Mouse (Mus musculus) CD4-positive, CD25-positive, alpha-beta regulatory T cell, adult 4 months (primary cell): ENCODE measurements around the gene Ptgis. TPM values are rescaled to one million over a fixed set of nuclear protein-coding genes. Genes with fewer than 3 reads are reported as not detected.
"Not testable (repeated sequence)": the region's sequence is repeated elsewhere in the genome, so short reads cannot be mapped to it uniquely, and the experiment has no call there.

Experiments used
- ATAC-seq: one replicate; pipeline ENCODE4 v1.8.0; 2017
- polyA plus RNA-seq, 2 experiments: library from polyadenylated mRNA; unstranded; fragments of 100-300 nt; shearing (Covaris generic); gene quantifications; one replicate each; pipeline ENCODE4 v1.2.1; 2017

Ptgis gene
- polyA plus RNA-seq, 2 experiments from 2014 or later, result 0.16 TPM; not detected in 1

GRCm38 (mm10) chr2:167232132-167233008 lies 8.0 kb downstream of the Ptgis start:
- ATAC-seq, result no peak

- ATAC-seq, result no peak
These were observed 9.8 kb downstream of the Ptgis start for GRCm38 (mm10) chr2:167230554-167230953.

- no peak for ATAC-seq
These were observed 15.5 kb downstream of the Ptgis start for GRCm38 (mm10) chr2:167224937-167225336.

GRCm38 (mm10) chr2:167224194-167224593 lies 16.2 kb downstream of the Ptgis start:
- no peak for ATAC-seq

DNA sequence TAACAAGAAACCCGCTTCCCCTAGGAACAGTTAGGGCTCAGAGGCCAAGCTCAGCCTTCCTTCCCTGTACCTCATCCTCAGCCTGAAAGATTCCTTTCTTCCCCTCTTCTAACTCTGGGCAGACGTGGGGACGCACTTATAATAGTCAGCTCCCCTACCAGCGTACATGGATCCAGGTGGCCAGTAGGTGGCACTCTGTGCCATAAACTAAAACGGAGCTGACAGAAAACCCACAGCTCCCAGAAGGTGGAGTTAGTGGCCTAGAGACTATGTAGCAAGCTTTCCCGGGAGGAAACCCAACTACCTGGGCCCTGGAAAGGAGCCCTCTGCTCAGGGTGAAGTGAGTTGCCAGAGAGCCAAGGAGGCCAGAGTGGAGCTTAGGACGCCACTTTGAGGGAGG lies 18.3 kb downstream of the Ptgis start:
- no peak for ATAC-seq

GRCm38 (mm10) chr2:167221159-167221845 lies 19.1 kb downstream of the Ptgis start:
- ATAC-seq, result no peak

DNA sequence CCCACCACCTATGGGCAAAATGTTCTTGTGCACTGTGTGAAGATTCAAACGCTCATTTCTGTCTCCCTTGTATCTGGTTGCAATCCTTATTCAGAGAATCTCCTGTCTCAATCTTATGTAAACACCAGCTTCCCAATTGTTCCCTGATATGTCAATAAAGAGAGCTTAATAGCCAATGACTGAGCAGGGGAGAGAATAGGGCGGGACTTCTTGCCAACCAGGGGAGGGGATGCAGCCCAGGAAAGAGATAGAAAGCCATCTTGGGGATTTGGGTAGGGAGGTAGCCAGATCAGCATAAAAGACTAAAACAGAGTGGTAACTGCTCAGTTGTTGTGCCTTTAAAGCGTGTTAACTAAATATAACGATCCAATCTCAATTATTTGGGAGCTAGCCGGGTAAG lies 19.7 kb downstream of the Ptgis start:
- no peak for ATAC-seq

DNA sequence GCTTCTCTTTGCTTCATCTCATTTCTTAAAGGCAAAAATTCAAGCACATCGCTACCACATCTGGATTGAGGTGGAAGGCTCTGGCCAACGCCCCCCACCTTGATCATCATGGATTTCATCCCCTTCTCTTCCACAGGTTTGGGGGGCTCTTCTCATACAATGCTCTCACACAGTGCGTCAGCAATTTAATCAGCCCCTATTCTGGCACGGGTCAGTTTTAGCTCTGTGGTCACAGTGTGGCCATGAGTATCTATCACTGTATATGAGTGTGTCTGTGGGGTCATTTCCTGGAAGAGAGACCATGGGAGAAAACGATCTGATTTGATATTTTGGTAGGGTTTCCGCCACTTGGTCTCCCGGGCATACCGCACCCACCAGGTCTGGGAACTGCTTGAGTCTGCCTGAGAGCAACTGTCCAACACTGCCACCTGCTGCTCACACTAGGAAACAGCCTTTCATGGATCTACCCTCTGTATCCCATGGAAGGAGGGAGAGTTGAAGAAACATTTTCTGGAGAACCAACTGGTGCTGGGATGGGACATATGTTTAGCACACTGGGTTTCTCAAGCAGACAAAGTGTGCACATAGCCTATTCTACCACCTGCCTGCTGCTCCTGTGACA lies 21.1 kb downstream of the Ptgis start:
- ATAC-seq, result no peak

- ATAC-seq, result no peak
These were observed 26.7 kb downstream of the Ptgis start for GRCm38 (mm10) chr2:167213666-167214065.

DNA sequence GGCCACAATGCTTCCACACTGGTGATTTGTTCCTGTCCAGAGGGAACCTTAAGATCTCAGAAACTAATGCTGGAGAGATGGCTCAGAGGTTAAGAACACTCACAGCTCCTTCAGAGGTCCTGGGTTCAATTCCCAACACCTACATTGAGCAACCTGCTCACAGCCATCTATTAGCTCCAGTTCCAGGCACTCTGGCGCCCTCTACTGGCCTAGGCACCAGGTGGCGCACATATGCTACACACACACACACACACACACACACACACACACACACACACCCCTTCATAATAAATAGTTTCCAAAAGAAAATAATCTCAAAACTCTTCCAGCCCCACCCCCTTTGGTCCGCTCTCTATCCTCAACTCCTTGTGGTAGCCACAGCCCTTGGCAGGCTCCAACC lies 27.3 kb downstream of the Ptgis start:
- ATAC-seq, result no peak

DNA sequence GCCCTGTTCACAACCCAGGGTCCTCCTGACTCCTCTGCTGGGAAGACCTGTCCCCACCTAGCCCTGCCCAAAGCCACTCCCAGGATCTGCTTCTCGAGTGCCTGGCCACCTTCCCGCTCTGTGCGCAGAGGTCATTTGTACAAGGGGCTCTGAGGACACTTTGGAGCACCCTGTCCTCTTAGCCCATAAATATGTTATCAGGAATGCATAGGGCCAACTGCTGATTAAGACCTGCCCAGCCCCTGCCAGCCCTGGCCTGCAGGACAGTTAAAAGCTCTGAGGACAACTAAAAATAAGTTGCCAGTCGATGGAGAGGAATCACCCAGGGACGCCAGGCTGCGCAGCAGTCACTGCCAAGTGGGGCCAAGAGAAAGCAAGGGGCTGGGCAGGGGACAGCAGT lies 27.9 kb downstream of the Ptgis start:
- no peak for ATAC-seq

DNA sequence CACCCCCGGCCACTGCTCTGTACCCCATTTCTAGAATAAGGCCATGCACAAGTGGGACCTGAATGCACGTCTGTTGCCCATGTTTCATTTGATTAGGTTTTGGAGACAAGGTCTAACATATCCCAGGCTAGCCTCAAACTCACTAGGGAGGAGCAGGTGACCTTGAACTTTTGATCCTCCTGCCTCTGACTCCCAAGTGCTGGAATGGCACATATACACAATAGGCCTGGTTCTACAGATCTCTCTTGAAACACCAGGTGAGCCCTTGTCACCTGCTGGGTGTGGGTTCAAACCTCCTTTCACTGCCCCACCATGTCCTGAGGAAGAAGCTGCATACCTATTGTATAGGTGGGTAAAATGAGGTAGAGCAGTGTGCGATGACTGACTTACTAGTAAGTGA lies 28.3 kb downstream of the Ptgis start:
- ATAC-seq, result no peak

DNA sequence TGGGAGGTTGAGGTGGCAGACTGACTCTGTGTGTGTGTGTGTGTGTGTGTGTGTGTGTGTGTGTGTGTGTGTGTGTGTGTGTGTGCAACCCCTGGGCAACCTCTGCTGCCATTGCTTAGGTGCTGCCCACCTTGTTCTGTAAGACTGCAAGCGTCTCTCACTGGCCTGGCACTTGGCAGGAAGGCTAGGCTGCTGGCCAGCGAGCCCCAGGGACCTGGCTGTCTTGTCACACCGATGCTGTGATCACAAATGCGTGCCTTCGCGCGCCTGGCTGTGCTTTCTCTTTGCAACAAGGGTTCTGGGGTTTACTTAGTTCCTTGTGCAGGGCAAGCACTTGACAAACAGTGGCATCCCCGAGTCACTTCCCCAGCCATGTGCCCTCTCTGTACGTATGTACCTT lies 30.5 kb downstream of the Ptgis start:
- ATAC-seq, result no peak

GRCm38 (mm10) chr2:167208984-167209383 lies 31.4 kb downstream of the Ptgis start:
- no peak for ATAC-seq

DNA sequence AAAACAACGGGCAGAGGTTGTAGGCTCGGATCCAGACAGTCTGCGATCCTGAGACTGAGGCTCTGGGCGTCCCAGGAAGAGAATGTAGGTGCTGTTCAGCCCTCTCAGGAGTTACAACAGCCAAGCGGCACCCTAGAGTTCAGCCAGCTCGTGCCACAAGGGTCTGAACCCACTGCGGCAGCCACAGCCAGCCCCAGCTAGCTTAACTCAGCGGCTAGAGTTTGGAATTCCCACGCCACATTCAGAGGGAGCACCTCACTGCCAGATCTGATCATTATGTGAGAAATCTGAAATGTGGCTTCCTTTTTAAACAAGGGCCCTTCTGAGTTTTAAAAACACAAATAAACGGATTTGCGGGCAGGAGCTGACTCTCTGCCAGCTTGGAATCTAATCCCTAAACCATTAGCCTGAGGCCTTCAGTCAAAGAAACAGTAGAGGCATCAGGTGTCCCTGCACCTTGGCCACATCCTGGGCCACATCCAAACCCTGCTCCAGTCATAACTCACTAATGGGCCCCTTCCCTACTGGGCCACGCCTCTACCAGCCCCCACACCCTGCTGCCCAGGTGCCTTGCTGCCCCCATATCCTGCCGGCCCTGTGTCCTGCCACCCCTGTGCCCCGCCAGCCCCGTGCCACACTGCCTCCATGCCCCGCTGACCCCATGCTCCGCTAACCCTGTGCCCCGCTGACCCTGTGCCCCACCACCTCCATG lies 34.3 kb downstream of the Ptgis start:
- no peak for ATAC-seq

GRCm38 (mm10) chr2:167204686-167205085 lies 35.7 kb downstream of the Ptgis start:
- ATAC-seq, result not testable (repeated sequence)

GRCm38 (mm10) chr2:167203505-167204166 lies 36.8 kb downstream of the Ptgis start:
- ATAC-seq, result no peak

- ATAC-seq, result no peak
These were observed 38.7 kb downstream of the Ptgis start for GRCm38 (mm10) chr2:167201463-167202291.

DNA sequence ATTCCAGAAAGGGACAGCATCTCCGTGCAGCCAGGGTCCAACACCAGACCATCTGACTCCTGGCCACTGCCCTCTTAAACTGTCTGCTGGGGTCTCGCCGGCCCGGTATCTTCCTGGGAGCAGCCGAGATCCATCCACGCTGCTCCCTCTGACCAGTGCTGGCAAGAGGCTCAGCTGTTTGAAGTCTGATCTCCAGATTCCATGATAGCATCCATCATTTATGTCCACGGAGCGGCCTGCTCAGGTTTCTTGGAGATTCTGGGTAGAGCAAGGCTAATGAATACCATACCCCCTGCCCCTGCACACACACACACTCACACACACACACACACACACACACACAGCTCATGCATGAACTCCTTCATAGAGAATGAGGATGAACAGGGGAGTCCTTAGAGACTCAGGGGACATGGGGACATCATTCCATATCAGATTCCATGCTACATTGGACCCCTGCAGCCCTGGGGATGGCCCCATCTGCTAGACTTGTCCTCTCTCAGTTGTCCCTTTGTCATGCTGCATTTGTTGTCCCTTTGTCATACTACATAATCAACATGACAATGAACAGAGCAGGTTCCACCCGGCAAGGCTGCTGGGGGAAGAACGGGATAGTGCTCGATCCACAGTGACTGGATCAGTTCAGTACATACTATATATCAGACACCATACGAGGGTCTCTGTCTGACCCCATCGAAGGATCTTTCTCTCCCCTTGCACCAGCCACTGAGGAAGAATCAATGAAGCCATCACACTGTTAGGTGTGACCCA lies 41.6 kb downstream of the Ptgis start:
- no peak for ATAC-seq

GRCm38 (mm10) chr2:167193361-167193760 lies 47.0 kb downstream of the Ptgis start:
- no peak for ATAC-seq

DNA sequence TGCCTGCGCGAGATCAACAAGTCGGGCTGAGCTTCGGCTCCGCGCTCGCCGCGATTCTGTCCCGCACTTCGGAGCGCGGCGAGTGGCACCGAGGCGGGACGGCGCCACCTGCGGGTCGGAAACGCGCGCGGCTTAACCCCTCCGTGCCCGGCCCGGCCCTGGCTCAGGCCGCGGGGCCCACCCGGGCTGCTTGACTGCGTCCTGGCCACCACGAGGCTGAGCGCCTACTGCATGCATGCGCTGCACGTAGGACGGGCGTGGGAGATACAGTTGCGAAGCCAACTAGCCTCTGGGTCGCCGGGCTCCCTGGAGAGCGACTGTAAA lies 50.4 kb downstream of the Ptgis start, which contains the start of gene Kcnb1:
Gene Kcnb1, minus strand, starts transcription at position 80 of the 324 bp plus-strand sequence.
- no peak for ATAC-seq
